Mouse (Mus musculus): Measurements from ENCODE around the gene Dpf1. TPM values are rescaled to one million over a fixed set of nuclear protein-coding genes. Genes with fewer than 3 reads are reported as not detected.

Dpf1 gene
- not detected for total RNA-seq (2023)

GRCm38 (mm10) chr7:29303738-29304462 is at the start of gene Dpf1:
Dpf1 (plus strand) TSS chr7:29303951.

GRCm38 (mm10) chr7:29281201-29282073 is 22.3 kb upstream of the Dpf1 start, which contains the start of gene Spint2:
Spint2 (minus strand) TSS chr7:29281912.

GRCm38 (mm10) chr7:29288942-29289638 is 14.7 kb upstream of the Dpf1 start, which contains the start of gene Ppp1r14a:
Ppp1r14a (plus strand) TSS chr7:29289308.

Other genes with a start within 250 kb of the Dpf1 start
- under 1 TPM; 0.47 to 0.79 TPM for gene Ryr1, start 178.8 kb upstream of the Dpf1 start, total RNA-seq (2023)
- 100 to 1,000 TPM; 193 to 206 TPM for gene Rasgrp4, start 169.1 kb upstream of the Dpf1 start, total RNA-seq (2023)
- 10 to 100 TPM; 39.8 to 46.9 TPM for gene Fam98c, start 147.7 kb upstream of the Dpf1 start, total RNA-seq (2023)
- 1 to 10 TPM in 1 of 2 experiments, under 1 TPM in 1; 0.50 to 1.2 TPM for gene Ggn, start 133.7 kb upstream of the Dpf1 start, total RNA-seq (2023)
- 1 to 10 TPM; 2.9 to 3.6 TPM for gene Spred3, start 133.5 kb upstream of the Dpf1 start, total RNA-seq (2023)
- 100 to 1,000 TPM; 279 to 291 TPM for gene Psmd8, start 123.2 kb upstream of the Dpf1 start, total RNA-seq (2023)
- 1 to 10 TPM; 4.6 to 5.2 TPM for gene Catsperg1, start 89.9 kb upstream of the Dpf1 start, total RNA-seq (2023)
- gene Kcnk6, start 71.4 kb upstream of the Dpf1 start, total RNA-seq (2023): 10 to 100 TPM; 20.8 to 22.4 TPM
- gene Yif1b, start 65.6 kb upstream of the Dpf1 start, total RNA-seq (2023): 10 to 100 TPM; 23.0 to 28.2 TPM
- under 1 TPM in 1 of 2 experiments, not detected in 1; 0.45 TPM for gene 2200002D01Rik, start 55.5 kb upstream of the Dpf1 start, total RNA-seq (2023)
- gene Spint2, start 22.0 kb upstream of the Dpf1 start, total RNA-seq (2023): 1 to 10 TPM; 2.2 to 4.7 TPM
- gene Ppp1r14a, start 14.6 kb upstream of the Dpf1 start, total RNA-seq (2023): not detected
- gene Sipa1l3, start 214.7 kb downstream of the Dpf1 start, total RNA-seq (2023): 100 to 1,000 TPM in 1 of 2 experiments, 10 to 100 TPM in 1; 99.7 to 107 TPM

All from monocyte, adult 59 days (primary cell).